Mouse (Mus musculus) CD4-positive naive resting alpha-beta T cell, adult 76 days (primary cell): ENCODE measurements around the gene Ear10. TPM values are rescaled to one million over a fixed set of nuclear protein-coding genes. Genes with fewer than 3 reads are reported as not detected.

Experiments
- total RNA-seq: library from RNA; stranded (reverse); gene quantifications from one replicate; pipeline ENCODE4 v1.2.4, GENCODE M21; 2023

Ear10 gene
- total RNA-seq, result not detected

GRCm38 (mm10) chr14:43923459-43923858 is at the start of gene Ear10:
Gene Ear10, minus strand, starts transcription at chr14:43923559.

DNA sequence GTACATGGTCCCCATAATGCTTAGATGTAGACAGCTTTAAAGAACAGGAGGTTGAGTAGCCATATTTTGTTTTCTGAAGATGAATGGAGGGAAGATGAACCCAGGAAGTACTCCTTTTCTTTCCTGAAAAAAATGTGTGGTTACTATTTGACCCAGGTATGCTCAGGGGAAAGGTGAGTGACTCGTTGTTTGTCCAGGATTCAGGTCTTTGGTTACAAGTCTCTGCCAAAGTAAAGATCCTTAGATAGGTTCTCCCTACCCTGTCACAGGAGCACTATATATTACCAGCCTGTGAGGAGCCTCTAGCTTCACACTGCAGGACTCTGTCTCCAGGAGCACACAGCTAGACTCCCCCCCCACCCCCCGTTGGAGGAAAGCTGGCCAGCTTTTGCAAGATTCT is 33.4 kb upstream of the Ear10 start, which contains the start of gene Ang5:
TSS of gene Ang5 (plus strand) at position 301 of the 400 bp plus-strand sequence.

DNA sequence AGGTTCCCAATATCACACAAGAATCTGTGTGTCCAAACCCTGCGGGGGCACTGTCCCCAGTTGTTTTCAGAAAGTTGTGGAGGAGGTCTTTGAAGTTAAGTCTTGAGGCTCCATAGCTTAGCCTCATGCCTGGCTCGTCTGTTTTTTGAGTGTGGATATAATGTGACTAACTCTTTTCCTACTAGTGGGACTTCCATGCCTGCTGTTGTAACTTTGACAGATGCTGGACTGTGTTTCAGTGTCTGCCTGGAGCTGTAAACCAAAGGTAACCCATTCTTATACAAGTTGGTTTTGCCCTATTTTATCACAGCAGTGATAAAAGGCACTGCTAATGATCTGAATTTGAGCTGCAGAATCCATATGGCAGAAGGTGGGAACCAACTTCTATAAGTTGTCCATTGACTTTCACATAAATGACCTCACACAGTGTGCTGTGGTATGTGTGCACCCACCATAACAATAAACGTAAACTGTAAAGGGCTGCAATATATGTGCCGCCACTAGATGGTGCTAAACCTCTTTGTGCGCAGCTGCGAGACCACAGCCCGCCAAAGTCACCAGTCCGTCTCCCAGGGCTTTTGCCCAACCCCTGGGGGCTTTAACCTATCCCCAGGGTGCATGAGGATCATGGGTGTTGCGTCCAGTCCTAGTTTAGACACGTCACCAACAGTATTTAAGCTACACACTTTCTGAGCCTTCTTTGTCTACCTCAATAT is 1.5 kb upstream of the Ear10 start, which contains the start of gene Gm8113:
TSS of gene Gm8113 (plus strand) at position 703 of the 716 bp plus-strand sequence.

GRCm38 (mm10) chr14:43875417-43875816 is 47.9 kb downstream of the Ear10 start, which contains the start of gene Ear1:
Gene Ear1, minus strand, starts transcription at chr14:43875517.

Other genes starting within 250 kb of the Ear10 start
- not detected for gene Gm8165, start 246.4 kb downstream of the Ear10 start, total RNA-seq
- 2.2 TPM for gene Gm7324, start 225.7 kb downstream of the Ear10 start, total RNA-seq
- not detected for gene Gm16506, start 196.1 kb downstream of the Ear10 start, total RNA-seq
- not detected for gene Gm6526, start 175.7 kb downstream of the Ear10 start, total RNA-seq
- not detected for gene Gm8180, start 138.8 kb downstream of the Ear10 start, total RNA-seq
- gene Ear1, start 48.0 kb downstream of the Ear10 start, total RNA-seq, result not detected
- gene Gm8113, start 1.8 kb upstream of the Ear10 start, total RNA-seq, result not detected
- gene Ang5, start 33.5 kb upstream of the Ear10 start, total RNA-seq, result not detected
- not detected for gene Ang6, start 78.7 kb upstream of the Ear10 start, total RNA-seq
- 2.0 TPM for gene Ear2, start 179.1 kb upstream of the Ear10 start, total RNA-seq
- gene Gm3327, start 200.3 kb upstream of the Ear10 start, total RNA-seq, result not detected